Mouse (Mus musculus) gastrocnemius, adult 18-20 months (tissue): Measurements from ENCODE around the gene Plrg1. TPM values are rescaled to one million over a fixed set of nuclear protein-coding genes. Genes with fewer than 3 reads are reported as not detected.

Experiments used
- DNase-seq: peaks from one replicate; pipeline ENCODE4 v3.0.0; 2021; ENCODE audit warnings: low spot score
- total RNA-seq, 2 experiments: library from RNA; stranded (reverse); gene quantifications; 2 replicates each; pipeline ENCODE4 v1.2.3; 2021

The Plrg1 gene
- total RNA-seq, 2 experiments from 2014 or later = 20.8 to 21.0 TPM

GRCm38 (mm10) chr3:83050661-83051060, 4.7 kb upstream of the Plrg1 start:
- no peak for DNase-seq

- DNase-seq = no peak
Measured at GRCm38 (mm10) chr3:83052102-83052501, 3.2 kb upstream of the Plrg1 start.

- DNase-seq = no peak
Measured at GRCm38 (mm10) chr3:83053126-83053525, 2.2 kb upstream of the Plrg1 start.

DNA sequence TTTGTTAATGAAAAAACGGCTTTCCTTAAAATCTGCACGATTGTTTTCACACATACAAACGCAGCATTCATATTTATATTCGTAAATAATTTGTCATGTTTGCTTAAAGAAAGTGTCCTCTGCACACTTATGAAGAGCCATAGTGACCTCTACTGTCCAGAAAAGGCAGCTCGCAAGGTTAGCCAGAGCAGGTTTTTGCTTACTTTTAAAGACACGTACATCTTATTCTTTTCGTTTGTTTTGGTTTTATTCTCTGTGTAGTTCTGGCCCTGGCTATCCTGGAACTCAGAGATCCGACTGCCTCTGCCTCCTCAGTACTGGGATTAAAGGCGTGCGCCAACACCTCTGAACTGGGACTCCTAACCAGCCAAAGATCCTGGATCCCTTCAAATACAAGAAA, 1.6 kb upstream of the Plrg1 start:
- peak; percentile 5 for DNase-seq

DNA sequence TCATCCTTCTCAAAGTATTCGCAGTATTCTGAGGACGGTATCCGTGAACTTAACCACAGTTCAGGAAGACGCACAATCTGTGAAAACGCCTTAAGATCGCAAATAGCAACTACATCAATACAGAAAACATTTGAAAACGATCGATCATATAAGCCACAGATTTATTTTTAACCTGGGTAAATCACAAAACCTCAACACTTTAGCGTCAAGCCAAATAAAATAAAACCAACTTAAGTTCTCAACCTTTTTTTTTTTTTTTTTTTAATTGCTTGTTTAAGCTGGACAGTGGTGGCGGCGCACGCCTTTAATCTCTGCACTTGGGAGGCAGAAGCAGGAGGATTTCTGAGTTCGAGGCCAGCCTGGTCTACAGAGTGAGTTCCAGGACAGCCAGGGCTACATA, 563 bp upstream of the Plrg1 start:
- no peak for DNase-seq

- no peak for DNase-seq
Measured at GRCm38 (mm10) chr3:83057046-83057445, 1.7 kb downstream of the Plrg1 start.

- DNase-seq = no peak
Measured at GRCm38 (mm10) chr3:83067920-83068319, 12.6 kb downstream of the Plrg1 start.

- no peak for DNase-seq
Measured at GRCm38 (mm10) chr3:83068869-83069268, 13.5 kb downstream of the Plrg1 start.

DNA sequence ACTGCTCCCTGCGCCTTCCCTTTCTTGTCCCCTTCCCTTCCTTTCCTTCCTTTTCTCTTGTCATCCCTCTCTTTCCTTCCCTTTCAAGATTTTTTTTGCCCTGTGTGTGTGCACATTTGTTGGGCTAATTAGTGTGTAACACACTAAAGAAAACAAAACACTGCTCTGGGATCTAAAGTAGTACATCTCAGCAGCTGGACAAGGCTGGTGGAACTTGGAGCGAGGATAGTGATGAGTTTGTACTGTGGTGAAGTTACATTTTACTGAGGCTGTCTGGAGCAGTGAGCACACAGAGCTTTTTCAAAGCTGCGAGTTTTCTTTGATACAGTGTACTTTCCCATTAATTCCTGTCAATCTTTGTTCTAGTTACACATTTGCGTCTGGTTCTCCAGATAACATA, 14.9 kb downstream of the Plrg1 start:
- DNase-seq = no peak

- DNase-seq = peak; percentile 6
Measured at GRCm38 (mm10) chr3:83076563-83076962, 21.2 kb downstream of the Plrg1 start.

- DNase-seq = peak; percentile 60
Measured at GRCm38 (mm10) chr3:83080567-83081055, 25.3 kb downstream of the Plrg1 start.

DNA sequence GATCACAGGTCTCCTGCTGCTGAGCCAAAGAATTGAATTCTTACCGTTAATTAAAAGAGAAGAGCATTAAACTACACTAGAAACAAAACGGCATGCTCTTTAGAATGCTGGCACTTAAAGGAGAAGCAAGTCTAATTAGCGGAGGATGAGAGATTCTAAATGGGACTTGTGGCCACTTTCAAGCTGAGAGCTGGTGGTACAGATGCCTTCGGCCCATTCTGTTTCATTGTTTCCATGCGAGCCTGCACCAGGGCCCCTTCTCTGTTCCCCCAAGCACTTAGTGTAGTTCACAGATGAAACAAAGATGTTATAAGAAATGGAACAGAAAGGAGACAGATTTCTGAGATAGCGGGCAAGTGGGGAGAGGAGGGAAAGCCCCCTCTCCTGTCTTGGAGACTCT, 42.3 kb downstream of the Plrg1 start:
- DNase-seq = no peak

- peak; percentile 14 for DNase-seq
Measured at GRCm38 (mm10) chr3:83098546-83099034, 43.3 kb downstream of the Plrg1 start.

GRCm38 (mm10) chr3:83099139-83099538, 43.8 kb downstream of the Plrg1 start:
- no peak for DNase-seq

- no peak for DNase-seq
Measured at GRCm38 (mm10) chr3:83099651-83100050, 44.3 kb downstream of the Plrg1 start.

- no peak for DNase-seq
Measured at GRCm38 (mm10) chr3:83102286-83102685, 47.0 kb downstream of the Plrg1 start.

GRCm38 (mm10) chr3:83110163-83110562, 54.8 kb downstream of the Plrg1 start:
- no peak for DNase-seq

DNA sequence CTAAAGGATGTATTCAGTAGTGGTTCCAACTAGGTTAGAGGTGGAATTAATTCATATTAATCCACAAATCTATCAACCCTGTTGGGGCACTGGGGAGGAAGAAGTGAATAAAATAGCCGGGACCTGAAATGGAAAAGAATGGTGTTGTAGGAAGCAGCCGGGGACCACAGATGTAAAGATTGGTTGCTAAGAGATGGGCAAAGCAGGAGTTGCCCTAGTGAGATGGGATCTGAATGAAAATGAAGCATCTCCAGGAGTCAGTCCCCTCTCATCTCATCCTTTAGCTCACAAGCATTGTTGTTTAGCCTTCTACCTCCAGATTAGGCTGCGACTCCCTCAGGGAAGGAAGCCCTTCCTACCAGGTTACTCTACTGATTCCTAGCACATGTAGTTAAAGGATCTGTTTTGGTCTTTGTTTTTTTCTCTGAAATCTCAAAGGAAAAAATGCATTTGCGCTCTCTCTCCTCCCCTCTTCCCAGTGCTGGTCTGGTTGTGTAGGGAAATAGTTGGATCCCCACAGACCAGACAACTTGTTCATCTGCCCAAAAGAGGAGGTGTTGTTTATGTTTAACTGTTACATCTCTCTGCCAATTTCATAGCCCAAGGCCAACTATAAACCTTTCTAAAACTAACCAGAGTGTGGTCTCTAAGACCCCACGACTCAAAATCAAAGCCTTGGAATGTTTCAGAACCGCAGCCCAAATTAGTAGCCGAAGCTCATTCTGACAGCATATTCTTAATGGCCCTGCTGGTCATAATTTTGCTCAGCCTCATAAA, 56.4 kb downstream of the Plrg1 start:
- DNase-seq = no peak

- DNase-seq = no peak
Measured at GRCm38 (mm10) chr3:83112869-83113268, 57.5 kb downstream of the Plrg1 start.

GRCm38 (mm10) chr3:83114946-83115345, 59.6 kb downstream of the Plrg1 start:
- no peak for DNase-seq

DNA sequence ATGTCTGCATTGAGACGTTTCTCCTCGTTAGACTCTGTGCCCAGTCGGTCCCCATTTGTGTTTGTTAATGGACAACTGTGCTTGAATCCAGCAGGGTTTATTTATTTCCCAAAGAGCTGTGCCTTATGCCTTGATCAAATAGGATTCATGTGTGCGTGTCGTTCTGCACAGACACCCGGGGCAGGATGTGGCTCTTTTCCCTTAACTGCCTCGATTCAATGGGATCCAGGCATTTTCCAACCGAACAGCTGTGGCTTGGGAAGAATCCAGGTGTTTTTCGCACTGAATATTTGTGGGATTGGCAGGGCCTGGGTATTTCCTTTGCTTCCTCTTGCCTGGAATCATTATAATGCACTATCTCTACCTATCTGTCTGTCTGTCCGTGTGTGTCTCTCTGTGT, 62.3 kb downstream of the Plrg1 start:
- DNase-seq = no peak
